Mouse (Mus musculus) ES-Bruce4 (cell line): ENCODE data around the gene Myoc.

Source experiments
- CTCF ChIP-seq: IDR thresholded peaks from one replicate; pipeline ENCODE4 v1.8.1; 2011; ENCODE audit warnings: low read depth, low read length
- POLR2A ChIP-seq: IDR thresholded peaks from one replicate; pipeline ENCODE4 v1.8.1; 2011; ENCODE audit warnings: low read length; ENCODE audit not compliant: insufficient read depth

GRCm38 (mm10) chr1:162589443-162589842 is 49.5 kb upstream of the Myoc start:
- no peak for TF ChIP-seq POLR2A
- no peak for TF ChIP-seq CTCF
